Mouse (Mus musculus) gastrocnemius, adult 8-10 months (tissue): Measurements from ENCODE around the gene Gatm. TPM values are rescaled to one million over a fixed set of nuclear protein-coding genes. Genes with fewer than 3 reads are reported as not detected.

ENCODE experiments used
- DNase-seq, 2 experiments: peaks; one replicate each; pipeline ENCODE4 v3.0.0; 2022; ENCODE audit warnings: low spot score in 2 of 2
- total RNA-seq, 4 experiments: library from RNA; stranded (reverse); gene quantifications; 2 replicates each; pipeline ENCODE4 v1.2.4; 2022

Gatm gene
- total RNA-seq, 4 experiments from 2014 or later, result 2.4 to 4.4 (median 3.9) TPM

GRCm38 (mm10) chr2:122611654-122611973 is 511 bp upstream of the Gatm start:
- no peak for DNase-seq

- DNase-seq, result no peak
Observed at GRCm38 (mm10) chr2:122608820-122609219, 2.3 kb downstream of the Gatm start.

- DNase-seq, result no peak
Observed at GRCm38 (mm10) chr2:122605829-122606228, 5.3 kb downstream of the Gatm start.

GRCm38 (mm10) chr2:122601354-122601753 is 9.7 kb downstream of the Gatm start:
- no peak for DNase-seq

- DNase-seq, result peak in 1 of 2 experiments; percentile 8
Observed at GRCm38 (mm10) chr2:122599736-122600135, 11.4 kb downstream of the Gatm start.

- DNase-seq, result no peak
Observed at GRCm38 (mm10) chr2:122595461-122595860, 15.6 kb downstream of the Gatm start.

- DNase-seq, result no peak
Observed at GRCm38 (mm10) chr2:122591213-122591612, 19.9 kb downstream of the Gatm start.

- DNase-seq, result no peak
Observed at GRCm38 (mm10) chr2:122590351-122590750, 20.8 kb downstream of the Gatm start.

GRCm38 (mm10) chr2:122587861-122588519 is 23.1 kb downstream of the Gatm start:
- no peak for DNase-seq

GRCm38 (mm10) chr2:122586258-122586657 is 24.8 kb downstream of the Gatm start:
- DNase-seq, result no peak

GRCm38 (mm10) chr2:122582324-122582723 is 28.8 kb downstream of the Gatm start:
- DNase-seq, result no peak

GRCm38 (mm10) chr2:122581361-122582017 is 29.6 kb downstream of the Gatm start:
- no peak for DNase-seq

- no peak for DNase-seq
Observed at GRCm38 (mm10) chr2:122580426-122580825, 30.7 kb downstream of the Gatm start.

GRCm38 (mm10) chr2:122577316-122577715 is 33.8 kb downstream of the Gatm start:
- DNase-seq, result no peak

GRCm38 (mm10) chr2:122576295-122576694 is 34.8 kb downstream of the Gatm start:
- DNase-seq, result no peak

- DNase-seq, result peak; percentile 41 to 70
Observed at GRCm38 (mm10) chr2:122575470-122575869, 35.6 kb downstream of the Gatm start.

- DNase-seq, result no peak
Observed at GRCm38 (mm10) chr2:122572438-122572837, 38.7 kb downstream of the Gatm start.

GRCm38 (mm10) chr2:122571326-122571725 is 39.8 kb downstream of the Gatm start:
- DNase-seq, result no peak

- DNase-seq, result no peak
Observed at GRCm38 (mm10) chr2:122570430-122570829, 40.7 kb downstream of the Gatm start.

- no peak for DNase-seq
Observed at GRCm38 (mm10) chr2:122569439-122569838, 41.7 kb downstream of the Gatm start.

GRCm38 (mm10) chr2:122562251-122562650 is 48.9 kb downstream of the Gatm start:
- no peak for DNase-seq

- DNase-seq, result no peak
Observed at GRCm38 (mm10) chr2:122561221-122561620, 49.9 kb downstream of the Gatm start.

GRCm38 (mm10) chr2:122558317-122558716 is 52.8 kb downstream of the Gatm start:
- no peak for DNase-seq
